Mouse (Mus musculus): ENCODE results near the gene Clcnkb. TPM values are rescaled to one million over a fixed set of nuclear protein-coding genes. Genes with fewer than 3 reads are reported as not detected.

Clcnkb gene
- total and polyA plus RNA-seq, 2 experiments, result not detected

DNA sequence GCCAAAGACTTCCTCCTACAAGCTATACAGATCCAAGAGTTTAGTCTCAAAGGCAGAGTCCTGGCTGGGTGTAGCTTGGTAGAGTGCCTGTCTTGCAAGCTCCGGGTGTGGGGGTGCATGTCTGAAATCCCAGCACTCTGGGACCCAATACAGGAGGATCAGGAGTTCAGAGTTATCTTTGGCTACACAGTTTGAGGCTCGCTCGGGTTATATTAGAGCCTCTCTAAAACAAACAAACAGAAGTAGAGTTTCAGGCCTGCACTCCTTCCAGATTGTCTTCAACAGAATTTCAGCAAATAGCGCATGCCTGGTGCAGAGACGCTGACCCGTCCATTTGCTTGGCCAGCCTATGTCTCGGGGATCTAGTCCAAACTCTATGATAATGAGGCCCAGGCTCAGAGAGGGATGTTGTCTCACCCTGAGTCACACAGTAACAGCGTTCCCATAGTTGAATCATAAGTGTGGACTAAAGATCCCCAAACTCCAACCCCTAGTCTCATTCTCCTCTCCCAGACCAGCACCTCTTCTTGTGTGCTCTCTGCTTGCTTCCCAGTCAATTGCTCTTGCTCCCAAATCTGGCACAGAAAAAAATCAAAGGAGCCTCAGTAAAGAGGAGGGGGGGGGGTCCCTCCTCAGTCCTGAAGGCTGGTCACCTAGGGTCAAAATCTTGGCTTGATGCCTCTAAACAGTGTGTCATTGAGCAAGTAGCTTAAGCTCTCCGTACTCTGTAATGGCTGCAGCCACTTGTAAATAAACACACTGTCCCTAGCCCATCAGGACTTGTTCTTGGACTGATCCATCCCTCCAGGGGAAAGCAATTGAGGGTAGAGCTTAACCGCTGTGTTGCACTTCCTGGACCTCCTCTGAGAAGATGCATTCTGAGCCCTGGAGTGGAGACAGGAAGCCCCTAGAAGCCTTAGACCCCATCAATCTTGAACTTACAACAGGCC is 11.3 kb upstream of the Clcnkb start:
- 82% methylated on average over 10 of the region's 10 CpGs for WGBS
- H3K9ac ChIP-seq (ENCODE audit: low read depth, low read length), result no peak overlapping the region

DNA sequence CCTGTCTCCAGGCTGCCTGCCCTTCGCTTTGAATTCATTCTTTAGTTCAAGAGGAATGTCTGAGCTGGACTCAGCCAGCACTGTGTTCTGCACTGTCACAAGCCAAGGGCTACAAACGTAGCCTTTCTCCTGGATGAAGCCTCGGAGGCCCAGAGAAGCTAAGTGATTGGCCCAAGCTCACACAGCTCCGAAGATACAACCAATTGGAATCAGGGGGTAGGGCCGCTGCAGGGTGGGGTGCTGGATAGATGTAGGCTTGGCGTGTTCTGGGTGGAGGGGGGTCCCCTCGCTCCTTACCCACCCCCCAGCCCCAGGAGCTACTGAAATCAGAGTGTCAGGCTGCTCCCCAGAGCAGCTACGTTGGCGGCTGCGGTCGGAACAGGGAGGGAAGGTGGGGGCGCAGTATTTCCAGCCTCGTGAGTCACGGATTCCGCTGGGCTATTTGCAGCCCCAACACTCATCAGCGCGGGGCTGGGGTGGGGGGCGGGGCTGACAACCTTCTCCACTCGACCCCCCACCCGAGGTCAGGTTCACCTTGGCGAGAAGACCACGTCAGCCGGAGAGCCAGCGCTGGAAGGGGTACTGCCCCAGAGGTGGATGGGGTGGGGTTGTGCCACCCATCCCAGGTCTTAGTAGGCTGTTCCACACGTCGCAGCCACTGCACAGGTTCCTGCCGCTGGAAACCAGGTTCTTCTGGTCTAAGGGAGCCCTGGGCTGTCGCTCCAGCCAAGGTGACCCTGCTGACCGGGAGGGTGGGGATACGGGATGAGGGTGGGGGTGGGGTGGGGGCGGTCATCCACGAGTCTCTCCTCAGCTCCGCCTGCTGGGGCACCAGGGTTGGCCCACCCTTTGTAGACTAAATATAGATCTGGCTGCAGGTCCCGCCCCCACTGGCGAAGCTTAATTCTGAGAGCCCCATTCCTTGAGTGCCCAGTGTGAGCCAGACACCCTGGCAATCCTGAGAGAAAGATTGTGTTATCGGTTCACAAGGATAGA is 10.0 kb upstream of the Clcnkb start:
- H3K4me3 ChIP-seq (ENCODE audit: insufficient read depth, low read depth, low read length), result peak overlapping the region; percentile 12; the same call in 1 of the 2 replicates
- no peak overlapping the region for H3K9ac ChIP-seq (ENCODE audit: low read depth, low read length)
- TF ChIP-seq CTCF (IDR thresholded peaks at IDR 0.05; ENCODE audit: low read depth, low read length) (no peak), POLR2A (IDR thresholded peaks at IDR 0.05; ENCODE audit: extremely low read depth, insufficient read depth, low read length) (no peak)
- H3K27me3 ChIP-seq (ENCODE audit: control insufficient read depth, insufficient read depth, low read length), result no peaks in the 10 kb centered on the region; the same call in 1 of the 2 replicates
- no peaks in the 10 kb centered on the region for H3K4me1 ChIP-seq (ENCODE audit: control insufficient read depth, insufficient read depth, low read length)
- DNase-seq (ENCODE audit: extremely low read depth, low read depth, low spot score), result no peak
- 14% methylated on average over 36 of the region's 36 CpGs for WGBS
- no peaks in the 10 kb centered on the region for H3K79me2 ChIP-seq (ENCODE audit: control insufficient read depth, insufficient read depth, low read length)
- no peak overlapping the region for H3K27ac ChIP-seq (replicated peaks; ENCODE audit: insufficient read depth, low read depth, low read length)
- no peaks in the 10 kb centered on the region for H3K36me3 ChIP-seq (ENCODE audit: control insufficient read depth, insufficient read depth, low read length)

More for the DNA sequence above, 11.3 kb upstream of the Clcnkb start:
- TF ChIP-seq CTCF (IDR thresholded peaks at IDR 0.05; ENCODE audit: low read depth, low read length) (no peak), POLR2A (IDR thresholded peaks at IDR 0.05; ENCODE audit: extremely low read depth, insufficient read depth, low read length) (no peak)
- Histone ChIP-seq H3K4me1 (ENCODE audit: control insufficient read depth, insufficient read depth, low read length) (no peaks in the 10 kb centered on the region), H3K27me3 (ENCODE audit: control insufficient read depth, insufficient read depth, low read length) (no peaks in the 10 kb centered on the region; the same call in 1 of the 2 replicates), H3K36me3 (ENCODE audit: control insufficient read depth, insufficient read depth, low read length) (no peaks in the 10 kb centered on the region), H3K4me3 (ENCODE audit: insufficient read depth, low read depth, low read length) (no peak overlapping the region), H3K27ac (replicated peaks; ENCODE audit: insufficient read depth, low read depth, low read length) (no peak overlapping the region), H3K79me2 (ENCODE audit: control insufficient read depth, insufficient read depth, low read length) (no peaks in the 10 kb centered on the region)
- no peak for DNase-seq (ENCODE audit: extremely low read depth, low read depth, low spot score)

DNA sequence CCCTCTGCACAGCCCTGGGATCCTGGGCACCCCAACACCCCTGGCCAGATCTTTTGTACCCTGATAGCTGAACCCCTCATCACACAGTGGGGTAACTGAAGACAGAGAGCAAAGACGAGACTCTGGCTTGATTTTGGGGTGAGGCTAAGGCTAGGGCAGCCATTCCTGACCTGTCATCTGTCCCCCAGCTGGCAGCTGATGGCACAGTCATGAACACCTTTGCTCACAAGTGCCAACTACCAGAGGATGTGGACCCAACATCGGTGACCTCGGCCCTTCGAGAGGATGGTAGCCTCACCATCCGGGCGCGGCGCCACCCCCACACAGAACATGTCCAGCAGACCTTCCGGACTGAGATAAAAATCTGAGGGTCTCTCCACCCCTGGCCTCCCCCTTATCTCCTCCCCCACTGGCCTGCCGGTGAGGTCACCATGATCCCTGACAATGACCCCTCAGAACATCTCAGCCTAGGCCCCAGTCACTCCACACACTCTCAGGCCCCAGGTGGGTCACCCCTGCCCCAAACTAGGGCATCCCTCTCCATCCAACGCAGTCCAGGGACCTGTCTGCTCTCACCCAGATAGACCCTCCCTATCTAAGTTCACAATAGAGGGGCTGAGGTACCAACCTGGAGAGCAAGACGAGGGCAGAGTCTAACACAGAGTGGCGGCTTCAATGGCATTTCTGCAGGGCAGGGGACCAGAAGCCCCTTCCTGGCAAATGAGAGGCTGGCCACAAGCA is 8.0 kb upstream of the Clcnkb start:
- H3K9ac ChIP-seq (ENCODE audit: low read depth, low read length), result no peak overlapping the region
- H3K27me3 ChIP-seq (ENCODE audit: control insufficient read depth, insufficient read depth, low read length), result no peaks in the 10 kb centered on the region; the same call in 1 of the 2 replicates
- H3K4me1 ChIP-seq (ENCODE audit: control insufficient read depth, insufficient read depth, low read length), result no peaks in the 10 kb centered on the region
- TF ChIP-seq CTCF (IDR thresholded peaks at IDR 0.05; ENCODE audit: low read depth, low read length) (no peak), POLR2A (IDR thresholded peaks at IDR 0.05; ENCODE audit: extremely low read depth, insufficient read depth, low read length) (no peak)
- H3K79me2 ChIP-seq (ENCODE audit: control insufficient read depth, insufficient read depth, low read length), result no peaks in the 10 kb centered on the region
- no peak for DNase-seq (ENCODE audit: extremely low read depth, low read depth, low spot score)
- H3K27ac ChIP-seq (replicated peaks; ENCODE audit: insufficient read depth, low read depth, low read length), result no peak overlapping the region
- no peaks in the 10 kb centered on the region for H3K36me3 ChIP-seq (ENCODE audit: control insufficient read depth, insufficient read depth, low read length)
- no peak overlapping the region for H3K4me3 ChIP-seq (ENCODE audit: insufficient read depth, low read depth, low read length)
- 89% methylated on average over 13 of the region's 13 CpGs for WGBS

DNA sequence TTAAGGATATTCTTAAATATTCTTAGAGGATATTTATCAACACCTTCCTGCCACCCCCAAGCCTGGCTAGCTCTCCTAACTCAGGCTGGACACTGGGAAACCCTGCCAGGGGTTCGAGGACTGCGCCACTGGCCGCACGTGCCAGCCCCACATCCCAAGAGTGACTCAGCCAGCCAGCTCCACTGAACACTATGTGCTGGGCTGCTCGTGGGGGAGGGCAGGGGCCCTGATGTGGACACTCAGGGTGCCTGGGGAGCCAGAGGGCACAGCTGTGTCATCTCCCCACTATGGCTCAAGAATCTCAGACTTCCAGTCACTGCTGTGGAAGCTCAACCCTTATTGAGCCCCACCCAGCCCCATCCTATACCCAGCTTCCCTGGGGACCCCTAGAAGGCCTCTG is 7.5 kb upstream of the Clcnkb start:
- WGBS, result 76% methylated on average over 5 of the region's 5 CpGs
- no peaks in the 10 kb centered on the region for H3K79me2 ChIP-seq (ENCODE audit: control insufficient read depth, insufficient read depth, low read length)
- H3K36me3 ChIP-seq (ENCODE audit: control insufficient read depth, insufficient read depth, low read length), result no peaks in the 10 kb centered on the region
- no peak overlapping the region for H3K4me3 ChIP-seq (ENCODE audit: insufficient read depth, low read depth, low read length)
- H3K4me1 ChIP-seq (ENCODE audit: control insufficient read depth, insufficient read depth, low read length), result no peaks in the 10 kb centered on the region
- H3K9ac ChIP-seq (ENCODE audit: low read depth, low read length), result no peak overlapping the region
- H3K27me3 ChIP-seq (ENCODE audit: control insufficient read depth, insufficient read depth, low read length), result no peaks in the 10 kb centered on the region; the same call in 1 of the 2 replicates
- H3K27ac ChIP-seq (replicated peaks; ENCODE audit: insufficient read depth, low read depth, low read length), result no peak overlapping the region
- no peak for DNase-seq (ENCODE audit: extremely low read depth, low read depth, low spot score)
- no peak for TF ChIP-seq CTCF (IDR thresholded peaks at IDR 0.05; ENCODE audit: low read depth, low read length)
- no peak for TF ChIP-seq POLR2A (IDR thresholded peaks at IDR 0.05; ENCODE audit: extremely low read depth, insufficient read depth, low read length)

DNA sequence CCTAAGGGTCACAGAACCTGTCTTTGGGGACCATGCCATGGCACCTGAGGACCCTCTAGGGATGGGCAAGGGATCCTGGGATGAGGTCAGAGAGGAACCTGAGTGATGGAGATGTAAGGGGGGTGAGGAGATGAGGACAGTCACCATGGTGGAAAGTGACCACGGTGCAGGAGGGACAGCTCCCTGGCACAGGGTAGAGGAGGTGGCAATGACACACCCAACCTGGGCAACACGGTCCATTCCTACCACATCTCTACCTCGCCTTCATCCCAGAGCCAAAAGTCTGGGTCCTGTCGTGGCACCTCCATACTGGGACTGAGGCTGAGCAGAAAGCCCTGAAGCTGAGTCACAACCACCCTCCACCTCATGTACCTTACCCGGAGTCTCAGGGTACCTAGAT is 7.0 kb upstream of the Clcnkb start:
- Histone ChIP-seq H3K4me1 (ENCODE audit: control insufficient read depth, insufficient read depth, low read length) (no peaks in the 10 kb centered on the region), H3K79me2 (ENCODE audit: control insufficient read depth, insufficient read depth, low read length) (no peaks in the 10 kb centered on the region), H3K36me3 (ENCODE audit: control insufficient read depth, insufficient read depth, low read length) (no peaks in the 10 kb centered on the region), H3K27ac (replicated peaks; ENCODE audit: insufficient read depth, low read depth, low read length) (no peak overlapping the region), H3K9ac (ENCODE audit: low read depth, low read length) (no peak overlapping the region), H3K27me3 (ENCODE audit: control insufficient read depth, insufficient read depth, low read length) (no peaks in the 10 kb centered on the region; the same call in 1 of the 2 replicates), H3K4me3 (ENCODE audit: insufficient read depth, low read depth, low read length) (no peak overlapping the region)
- 85% methylated on average over 5 of the region's 5 CpGs for WGBS
- DNase-seq (ENCODE audit: extremely low read depth, low read depth, low spot score), result no peak
- TF ChIP-seq POLR2A (IDR thresholded peaks at IDR 0.05; ENCODE audit: extremely low read depth, insufficient read depth, low read length), result no peak
- TF ChIP-seq CTCF (IDR thresholded peaks at IDR 0.05; ENCODE audit: low read depth, low read length), result no peak
